Mouse (Mus musculus): ENCODE results near the gene Jmjd4. TPM values are rescaled to one million over a fixed set of nuclear protein-coding genes. Genes with fewer than 3 reads are reported as not detected.

Jmjd4 gene
- polyA plus RNA-seq, 1 experiment = 2.8 TPM

DNA sequence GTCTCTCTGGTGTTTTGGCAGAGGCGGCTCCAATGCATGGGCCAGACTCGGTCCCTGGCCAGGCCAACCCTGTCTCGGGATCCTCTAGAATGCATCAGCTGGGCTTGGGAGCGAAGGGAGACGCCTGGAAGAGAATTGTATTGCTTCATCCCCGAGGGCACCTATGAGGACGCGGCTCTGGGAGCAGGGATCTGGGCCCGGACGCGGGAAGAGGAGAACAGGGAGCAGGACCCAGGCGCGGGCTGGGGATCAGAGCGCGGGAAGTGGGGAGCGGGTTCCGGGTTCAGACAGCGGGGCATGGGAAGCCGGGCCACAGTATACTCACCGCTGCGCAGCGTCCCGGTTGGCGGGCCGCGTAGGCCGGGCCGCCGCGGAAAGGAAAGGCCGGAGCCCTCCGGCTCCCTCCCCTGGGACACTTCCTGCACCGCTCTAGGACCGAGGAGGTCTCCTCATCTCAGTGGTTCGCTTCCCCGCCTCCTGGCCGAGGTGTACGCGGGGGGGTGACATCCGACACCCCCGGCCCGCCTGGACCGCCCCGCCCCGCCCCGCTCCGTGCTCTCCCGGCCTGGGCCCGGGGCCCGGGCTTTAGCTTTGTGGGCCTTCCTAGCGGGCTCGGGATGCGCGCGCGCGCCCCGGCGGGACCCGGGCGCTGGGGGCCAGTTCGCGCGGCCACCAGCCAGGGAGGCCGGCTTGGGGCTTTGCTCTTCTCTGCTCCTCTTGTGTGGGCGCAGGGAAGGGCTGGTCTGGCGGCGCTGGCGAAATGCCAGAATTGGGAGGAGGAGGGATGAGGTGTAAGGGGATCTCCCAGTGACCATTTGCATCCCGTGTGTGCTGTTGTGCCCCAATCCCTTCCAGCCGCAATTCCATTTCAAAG lies 56.2 kb downstream of the Jmjd4 start:
- Histone ChIP-seq H3K27ac (ENCODE audit: control insufficient read depth, insufficient read depth, low read depth, low read length, poor library complexity) (peak overlapping the region; percentile 3; the same call in 1 of the 2 replicates), H3K4me3 (replicated peaks; ENCODE audit: control insufficient read depth, low read depth, low read length) (peak overlapping the region; percentile 69), H3K4me1 (ENCODE audit: control insufficient read depth, insufficient read depth, low read length) (no peaks in the 10 kb centered on the region; the same call in 1 of the 2 replicates)
- no peak for TF ChIP-seq CTCF (IDR thresholded peaks at IDR 0.05; ENCODE audit: control insufficient read depth, insufficient read depth, low read length)
- TF ChIP-seq POLR2A (IDR thresholded peaks at IDR 0.05; ENCODE audit: borderline replicate concordance, control insufficient read depth, low read depth, low read length) = peak; percentile 13; the same call in 1 of the 2 replicates
- WGBS = under 1% methylated on average over 69 of the region's 71 CpGs

GRCm38 (mm10) chr11:59506713-59507074 lies 56.8 kb downstream of the Jmjd4 start:
- 6% methylated on average over 14 of the region's 14 CpGs for WGBS
- H3K4me3 ChIP-seq (replicated peaks; ENCODE audit: control insufficient read depth, low read depth, low read length) = peak overlapping the region; percentile 54
- TF ChIP-seq POLR2A (IDR thresholded peaks at IDR 0.05; ENCODE audit: borderline replicate concordance, control insufficient read depth, low read depth, low read length) = no peak
- H3K4me1 ChIP-seq (ENCODE audit: control insufficient read depth, insufficient read depth, low read length) = no peaks in the 10 kb centered on the region; the same call in 1 of the 2 replicates
- H3K27ac ChIP-seq (ENCODE audit: control insufficient read depth, insufficient read depth, low read depth, low read length, poor library complexity) = no peak overlapping the region

Other genes with a start within 250 kb of the Jmjd4 start
- gene Mrpl55, start 247.6 kb upstream of the Jmjd4 start, polyA plus RNA-seq (2011; ENCODE audit: insufficient read depth, insufficient read length, low replicate concordance, missing spikeins) = 17.6 and 28.0 TPM in 2 replicates
- gene 2310033P09Rik, start 241.7 kb upstream of the Jmjd4 start, polyA plus RNA-seq (2011; ENCODE audit: insufficient read depth, insufficient read length, low replicate concordance, missing spikeins) = 19.0 and 32.8 TPM in 2 replicates
- gene Arf1, start 221.8 kb upstream of the Jmjd4 start, polyA plus RNA-seq (2011; ENCODE audit: insufficient read depth, insufficient read length, low replicate concordance, missing spikeins) = 72.4 and 90.6 TPM in 2 replicates
- gene Wnt3a, start 159.3 kb upstream of the Jmjd4 start, polyA plus RNA-seq (2011; ENCODE audit: insufficient read depth, insufficient read length, low replicate concordance, missing spikeins) = not detected in 2 replicates
- 0.49 TPM in 1 of 2 replicates, not detected in the other for gene Wnt9a, start 143.1 kb upstream of the Jmjd4 start, polyA plus RNA-seq (2011; ENCODE audit: insufficient read depth, insufficient read length, low replicate concordance, missing spikeins)
- not detected in 2 replicates for gene Prss38, start 74.4 kb upstream of the Jmjd4 start, polyA plus RNA-seq (2011; ENCODE audit: insufficient read depth, insufficient read length, low replicate concordance, missing spikeins)
- 3.8 and 14.4 TPM in 2 replicates for gene Snap47, start 1.1 kb downstream of the Jmjd4 start, polyA plus RNA-seq (2011; ENCODE audit: insufficient read depth, insufficient read length, low replicate concordance, missing spikeins)
- gene Zfp867, start 22.4 kb downstream of the Jmjd4 start, polyA plus RNA-seq (2011; ENCODE audit: insufficient read depth, insufficient read length, low replicate concordance, missing spikeins) = 1.3 and 1.6 TPM in 2 replicates
- gene Zkscan17, start 76.7 kb downstream of the Jmjd4 start, polyA plus RNA-seq (2011; ENCODE audit: insufficient read depth, insufficient read length, low replicate concordance, missing spikeins) = 4.2 and 7.9 TPM in 2 replicates
- gene Nlrp3, start 91.5 kb downstream of the Jmjd4 start, polyA plus RNA-seq (2011; ENCODE audit: insufficient read depth, insufficient read length, low replicate concordance, missing spikeins) = 4.1 and 4.2 TPM in 2 replicates
- gene Olfr222, start 126.2 kb downstream of the Jmjd4 start, polyA plus RNA-seq (2011; ENCODE audit: insufficient read depth, insufficient read length, low replicate concordance, missing spikeins) = not detected in 2 replicates
- not detected in 2 replicates for gene Olfr223, start 143.2 kb downstream of the Jmjd4 start, polyA plus RNA-seq (2011; ENCODE audit: insufficient read depth, insufficient read length, low replicate concordance, missing spikeins)
- gene Mprip, start 211.3 kb downstream of the Jmjd4 start, polyA plus RNA-seq (2011; ENCODE audit: insufficient read depth, insufficient read length, low replicate concordance, missing spikeins) = 25.7 and 41.6 TPM in 2 replicates

All from bone marrow, adult 2 months (tissue).